Mouse (Mus musculus): ENCODE measurements around the gene Gm10643. TPM values are rescaled to one million over a fixed set of nuclear protein-coding genes. Genes with fewer than 3 reads are reported as not detected.
A peak's percentile ranks its signal among the peaks of the same experiment; 100 is the strongest.

Gm10643 gene
- total and polyA plus RNA-seq, 2 experiments from 2014 or later = 1.6 to 4.7 TPM

GRCm38 (mm10) chr8:84042948-84043342 lies 22.0 kb downstream of the Gm10643 start:
- Histone ChIP-seq H3K9ac (no peak overlapping the region), H3K4me3 (ENCODE audit: low read depth, low read length) (no peak overlapping the region), H3K36me3 (ENCODE audit: insufficient read depth) (no peaks in the 10 kb centered on the region), H3K9me3 (ENCODE audit: low read length) (no peaks in the 10 kb centered on the region), H3K27me3 (ENCODE audit: insufficient read depth, low read length) (peaks cover 34% of the 10 kb centered on the region), H3K4me1 (ENCODE audit: insufficient read depth) (peaks cover 6% of the 10 kb centered on the region; the same call in 1 of the 2 replicates), H3K27ac (ENCODE audit: low read depth, low read length) (no peak overlapping the region), H3K4me2 (ENCODE audit: low read depth) (no peak overlapping the region)
- no peak for TF ChIP-seq CTCF (IDR thresholded peaks at IDR 0.05; ENCODE audit: low read depth)
- ATAC-seq = no peak
- DNase-seq = no peak
- WGBS = 39% methylated on average over 12 of the region's 12 CpGs

GRCm38 (mm10) chr8:84042066-84042947 lies 22.6 kb downstream of the Gm10643 start, which contains the start of gene Il27ra:
Gene Il27ra, minus strand, starts transcription at chr8:84042589.
- Histone ChIP-seq H3K9ac (peak within 1 kb of the TSS; percentile 18; the same call in 1 of the 2 replicates), H3K36me3 (ENCODE audit: insufficient read depth) (no peaks in the 10 kb centered on the region), H3K9me3 (ENCODE audit: low read length) (no peaks in the 10 kb centered on the region), H3K4me3 (ENCODE audit: low read depth, low read length) (peak within 1 kb of the TSS; percentile 28), H3K4me1 (ENCODE audit: insufficient read depth) (peaks cover 6% of the 10 kb centered on the region; the same call in 1 of the 2 replicates), H3K27me3 (ENCODE audit: insufficient read depth, low read length) (peaks cover 34% of the 10 kb centered on the region), H3K27ac (ENCODE audit: low read depth, low read length) (no peak within 1 kb of the TSS), H3K4me2 (ENCODE audit: low read depth) (peak within 1 kb of the TSS; percentile 61)
- 5% methylated on average over 40 of the region's 40 CpGs for WGBS
- DNase-seq (peak; percentile 37), ATAC-seq (peak; percentile 58)
- TF ChIP-seq CTCF (IDR thresholded peaks at IDR 0.05; ENCODE audit: low read depth) = peak; percentile 73

GRCm38 (mm10) chr8:84039050-84039449 lies 25.9 kb downstream of the Gm10643 start:
- Histone ChIP-seq H3K9me3 (ENCODE audit: low read length) (no peaks in the 10 kb centered on the region), H3K36me3 (ENCODE audit: insufficient read depth) (no peaks in the 10 kb centered on the region), H3K9ac (no peak overlapping the region), H3K27ac (ENCODE audit: low read depth, low read length) (no peak overlapping the region), H3K4me1 (ENCODE audit: insufficient read depth) (peaks cover 6% of the 10 kb centered on the region; the same call in 1 of the 2 replicates), H3K4me2 (ENCODE audit: low read depth) (no peak overlapping the region), H3K27me3 (ENCODE audit: insufficient read depth, low read length) (peaks cover 20% of the 10 kb centered on the region), H3K4me3 (ENCODE audit: low read depth, low read length) (no peak overlapping the region)
- DNase-seq (peak; percentile 90), ATAC-seq (peak; percentile 50; the same call in 1 of the 2 replicates)
- WGBS = 5% methylated on average over 5 of the region's 5 CpGs
- peak; percentile 88 for TF ChIP-seq CTCF (IDR thresholded peaks at IDR 0.05; ENCODE audit: low read depth)

DNA sequence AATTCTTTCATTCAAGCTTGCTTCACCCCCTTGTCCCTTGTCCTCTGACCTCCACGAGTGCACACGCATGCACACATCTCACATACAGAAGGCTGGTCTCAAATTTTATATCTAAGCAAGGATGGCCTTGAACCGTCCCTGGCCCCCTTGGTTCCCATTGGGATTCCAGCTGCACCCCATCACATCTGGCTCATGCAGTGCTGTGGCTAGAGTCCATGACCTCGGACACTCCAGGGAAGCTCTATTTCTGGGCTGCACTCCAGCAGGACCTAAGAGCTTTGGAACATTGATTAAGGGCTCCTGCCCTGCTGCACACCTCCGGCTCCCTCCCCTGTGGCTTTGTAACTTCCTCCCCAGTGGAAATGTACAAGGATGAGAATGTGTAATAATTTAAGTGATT lies 26.9 kb downstream of the Gm10643 start:
- Histone ChIP-seq H3K36me3 (ENCODE audit: insufficient read depth) (no peaks in the 10 kb centered on the region), H3K9ac (no peak overlapping the region), H3K27me3 (ENCODE audit: insufficient read depth, low read length) (peaks cover 10% of the 10 kb centered on the region), H3K4me2 (ENCODE audit: low read depth) (no peak overlapping the region), H3K9me3 (ENCODE audit: low read length) (no peaks in the 10 kb centered on the region), H3K4me3 (ENCODE audit: low read depth, low read length) (no peak overlapping the region), H3K27ac (ENCODE audit: low read depth, low read length) (no peak overlapping the region), H3K4me1 (ENCODE audit: insufficient read depth) (peaks cover 6% of the 10 kb centered on the region; the same call in 1 of the 2 replicates)
- TF ChIP-seq CTCF (IDR thresholded peaks at IDR 0.05; ENCODE audit: low read depth) = no peak
- DNase-seq (no peak), ATAC-seq (no peak)
- 81% methylated on average over 5 of the region's 5 CpGs for WGBS

DNA sequence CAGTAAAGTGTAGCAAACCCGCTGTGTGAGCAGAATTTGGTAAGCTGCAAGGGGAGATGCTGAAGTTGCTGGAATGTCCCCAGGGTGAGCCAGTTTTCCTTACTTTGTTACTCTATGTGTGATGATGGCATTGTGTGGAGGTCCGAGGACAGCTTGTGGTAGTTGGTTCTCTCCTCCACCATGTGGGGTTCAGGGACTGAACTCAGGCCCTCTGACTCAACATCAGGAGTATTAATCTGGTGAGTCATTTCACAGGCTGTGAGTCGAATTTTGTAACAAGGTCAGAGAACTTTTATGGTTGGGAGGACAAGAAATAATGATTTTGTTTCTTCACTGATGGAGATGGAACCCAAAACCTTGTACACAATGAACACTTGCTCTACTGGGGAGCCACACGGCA lies 32.2 kb downstream of the Gm10643 start:
- WGBS = 80% methylated on average over 4 of the region's 4 CpGs
- no peak for TF ChIP-seq CTCF (IDR thresholded peaks at IDR 0.05; ENCODE audit: low read depth)
- Histone ChIP-seq H3K27ac (ENCODE audit: low read depth, low read length) (no peak overlapping the region), H3K4me1 (ENCODE audit: insufficient read depth) (no peaks in the 10 kb centered on the region), H3K9me3 (ENCODE audit: low read length) (no peaks in the 10 kb centered on the region), H3K27me3 (ENCODE audit: insufficient read depth, low read length) (no peaks in the 10 kb centered on the region), H3K9ac (no peak overlapping the region), H3K36me3 (ENCODE audit: insufficient read depth) (no peaks in the 10 kb centered on the region), H3K4me2 (ENCODE audit: low read depth) (no peak overlapping the region), H3K4me3 (ENCODE audit: low read depth, low read length) (no peak overlapping the region)
- DNase-seq (no peak), ATAC-seq (no peak)

GRCm38 (mm10) chr8:84029272-84029671 lies 35.7 kb downstream of the Gm10643 start:
- H3K9me3 ChIP-seq (ENCODE audit: low read length) = no peaks in the 10 kb centered on the region
- no peak overlapping the region for H3K4me2 ChIP-seq (ENCODE audit: low read depth)
- H3K4me3 ChIP-seq (ENCODE audit: low read depth, low read length) = no peak overlapping the region
- DNase-seq (no peak), ATAC-seq (no peak)
- TF ChIP-seq CTCF (IDR thresholded peaks at IDR 0.05; ENCODE audit: low read depth) = no peak
- H3K9ac ChIP-seq = no peak overlapping the region
- H3K27me3 ChIP-seq (ENCODE audit: insufficient read depth, low read length) = peaks cover 8% of the 10 kb centered on the region; the same call in 1 of the 2 replicates
- H3K36me3 ChIP-seq (ENCODE audit: insufficient read depth) = no peaks in the 10 kb centered on the region
- H3K27ac ChIP-seq (ENCODE audit: low read depth, low read length) = no peak overlapping the region
- WGBS = 91% methylated on average over 5 of the region's 5 CpGs
- no peaks in the 10 kb centered on the region for H3K4me1 ChIP-seq (ENCODE audit: insufficient read depth)

GRCm38 (mm10) chr8:84027449-84027848 lies 37.5 kb downstream of the Gm10643 start:
- no peak overlapping the region for H3K27ac ChIP-seq (ENCODE audit: low read depth, low read length)
- H3K4me3 ChIP-seq (ENCODE audit: low read depth, low read length) = no peak overlapping the region
- H3K4me1 ChIP-seq (ENCODE audit: insufficient read depth) = no peaks in the 10 kb centered on the region
- 12% methylated on average over 10 of the region's 10 CpGs for WGBS
- H3K27me3 ChIP-seq (ENCODE audit: insufficient read depth, low read length) = peaks cover 8% of the 10 kb centered on the region; the same call in 1 of the 2 replicates
- ATAC-seq (no peak), DNase-seq (no peak)
- no peak overlapping the region for H3K4me2 ChIP-seq (ENCODE audit: low read depth)
- TF ChIP-seq CTCF (IDR thresholded peaks at IDR 0.05; ENCODE audit: low read depth) = no peak
- no peak overlapping the region for H3K9ac ChIP-seq
- no peaks in the 10 kb centered on the region for H3K36me3 ChIP-seq (ENCODE audit: insufficient read depth)
- H3K9me3 ChIP-seq (ENCODE audit: low read length) = no peaks in the 10 kb centered on the region
